Mouse (Mus musculus): ENCODE results near the gene Mical2.

Gene Mical2

GRCm38 (mm10) chr7:112278648-112279047 is 53.0 kb downstream of the Mical2 start:
- ATAC-seq (ENCODE audit: low TSS enrichment) = no peak

GRCm38 (mm10) chr7:112280474-112280873 is 54.8 kb downstream of the Mical2 start:
- no peak for ATAC-seq (ENCODE audit: low TSS enrichment)

DNA sequence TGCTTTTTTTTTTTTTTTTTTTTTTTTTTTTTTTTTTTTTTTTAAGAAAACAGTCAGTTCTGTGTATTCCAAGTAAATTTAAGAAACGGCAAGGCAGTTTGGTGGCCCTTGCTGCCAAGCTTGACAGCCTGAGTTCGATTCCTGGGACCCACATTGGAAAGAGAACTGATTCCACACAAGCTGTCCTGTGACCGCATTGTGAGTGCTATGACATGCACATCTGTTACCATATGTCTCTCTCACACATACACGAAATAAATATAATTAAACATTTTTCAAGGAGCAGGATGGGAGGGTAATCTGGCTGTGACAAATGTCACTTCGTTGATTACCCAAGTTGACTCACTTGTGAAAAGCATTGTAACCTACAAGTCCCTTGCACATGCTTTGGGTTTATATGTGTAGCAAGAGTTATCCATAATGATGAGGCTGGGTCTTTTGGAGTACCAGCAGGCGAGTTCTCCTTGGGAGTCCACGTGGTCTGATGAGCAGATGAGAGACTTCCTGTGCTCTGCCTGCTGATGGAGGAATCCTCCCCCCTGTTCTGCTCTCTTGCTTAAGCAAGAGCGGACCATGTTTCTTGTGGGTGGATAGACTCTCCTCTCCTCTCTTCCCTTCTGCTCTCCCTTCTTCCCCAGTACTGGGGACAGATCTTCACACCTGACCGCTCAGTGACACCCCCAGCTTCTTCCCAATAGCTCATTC is 58.1 kb downstream of the Mical2 start:
- ATAC-seq (ENCODE audit: low TSS enrichment) = peak; percentile 76

- ATAC-seq (ENCODE audit: low TSS enrichment) = no peak
Observed at GRCm38 (mm10) chr7:112285573-112285972, 59.9 kb downstream of the Mical2 start.

DNA sequence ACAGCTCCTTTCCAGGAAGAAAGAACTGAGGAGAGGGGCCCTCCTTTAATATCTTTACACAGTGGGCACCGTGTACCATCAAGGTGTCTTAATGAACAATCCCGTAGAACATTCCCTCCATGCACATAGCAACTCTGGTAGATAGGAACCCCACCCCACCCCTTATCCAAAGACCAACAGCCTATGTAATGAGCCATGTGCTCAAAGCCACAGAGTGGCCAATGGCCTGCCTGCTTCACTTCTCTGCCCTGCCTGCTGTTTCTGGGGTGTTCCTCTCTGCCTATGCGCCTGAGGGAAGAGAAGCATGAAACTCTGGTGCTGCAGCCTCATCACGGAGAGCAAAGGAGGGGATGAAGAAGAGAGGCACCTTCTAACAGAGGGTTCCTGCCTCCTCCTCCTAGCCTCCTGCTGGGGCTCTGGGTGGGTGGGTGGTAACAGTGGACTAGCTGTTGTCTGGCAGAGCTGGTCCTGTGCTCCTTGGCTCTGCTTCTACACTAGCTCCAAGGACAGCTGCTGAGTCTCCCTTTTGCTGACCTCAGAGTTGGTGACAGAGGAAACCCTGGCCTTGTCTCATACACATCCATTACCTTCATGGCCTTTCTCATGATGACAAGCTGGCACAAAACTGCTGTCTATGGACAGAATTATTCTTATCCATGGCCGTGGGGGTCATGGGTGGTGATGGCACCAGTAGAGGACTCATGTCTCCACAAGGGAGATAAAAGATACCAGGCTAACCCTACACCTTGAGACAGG is 62.9 kb downstream of the Mical2 start:
- no peak for ATAC-seq (ENCODE audit: low TSS enrichment)

GRCm38 (mm10) chr7:112289514-112289913 is 63.9 kb downstream of the Mical2 start:
- no peak for ATAC-seq (ENCODE audit: low TSS enrichment)

DNA sequence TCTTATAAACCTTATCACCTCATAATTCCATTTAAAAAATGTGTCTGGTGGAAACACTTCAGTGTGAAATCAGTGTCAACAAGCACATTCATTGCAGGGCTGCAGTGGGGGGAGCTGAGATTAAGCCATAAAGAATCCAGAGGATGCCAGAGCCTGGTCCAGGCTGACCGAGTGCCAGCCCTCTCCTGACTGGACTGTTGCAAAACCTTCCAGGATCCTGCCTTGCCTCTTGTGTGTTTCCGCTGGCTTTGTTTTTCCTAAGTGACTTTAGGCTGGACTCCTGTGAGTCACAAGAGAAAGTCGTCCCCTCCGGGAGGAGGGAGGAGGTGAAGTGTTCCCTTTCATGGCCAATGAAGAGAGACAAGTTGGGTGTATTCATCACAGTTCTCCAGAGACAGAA is 64.3 kb downstream of the Mical2 start:
- ATAC-seq (ENCODE audit: low TSS enrichment) = no peak

GRCm38 (mm10) chr7:112293456-112294104 is 67.9 kb downstream of the Mical2 start:
- ATAC-seq (ENCODE audit: low TSS enrichment) = no peak

GRCm38 (mm10) chr7:112295426-112296221 is 70.0 kb downstream of the Mical2 start:
- no peak for ATAC-seq (ENCODE audit: low TSS enrichment)

GRCm38 (mm10) chr7:112298032-112298431 is 72.4 kb downstream of the Mical2 start:
- ATAC-seq (ENCODE audit: low TSS enrichment) = no peak

- no peak for ATAC-seq (ENCODE audit: low TSS enrichment)
Observed at GRCm38 (mm10) chr7:112298871-112299422, 73.3 kb downstream of the Mical2 start.

DNA sequence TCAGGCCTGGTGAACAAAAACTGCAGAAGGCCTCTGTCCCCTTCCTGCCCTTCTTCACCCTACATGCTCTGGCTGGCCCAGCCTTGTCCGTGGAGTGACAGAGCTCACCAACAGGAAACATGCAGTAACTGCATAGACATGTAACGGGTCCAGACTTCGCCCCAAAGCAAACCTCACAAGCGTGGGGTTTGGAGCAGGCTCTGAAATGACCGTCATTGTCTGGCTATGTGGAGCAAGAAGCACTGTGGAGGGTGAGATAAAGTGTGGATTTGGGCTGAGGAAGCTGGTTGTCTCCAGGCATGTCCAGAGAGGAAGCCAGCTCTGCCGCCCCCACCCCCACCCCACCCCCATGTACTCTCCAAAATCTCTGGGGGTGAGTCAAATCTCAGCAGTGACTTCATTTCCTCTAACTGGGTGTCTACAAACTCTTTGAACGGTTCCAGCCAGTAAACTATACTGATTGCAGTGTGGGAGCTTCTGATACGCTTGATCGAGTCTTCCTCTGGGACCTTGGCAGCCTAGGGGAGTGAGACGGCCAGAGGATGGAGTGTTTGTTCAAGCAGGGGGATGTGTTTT is 74.0 kb downstream of the Mical2 start:
- ATAC-seq (ENCODE audit: low TSS enrichment) = peak; percentile 45

- ATAC-seq (ENCODE audit: low TSS enrichment) = no peak
Observed at GRCm38 (mm10) chr7:112300141-112300540, 74.5 kb downstream of the Mical2 start.

GRCm38 (mm10) chr7:112301052-112301451 is 75.4 kb downstream of the Mical2 start:
- ATAC-seq (ENCODE audit: low TSS enrichment) = no peak

GRCm38 (mm10) chr7:112304382-112304781 is 78.7 kb downstream of the Mical2 start:
- 0 out of 2 replicates have a peak, but pooled peaks have one; percentile 20 for ATAC-seq (ENCODE audit: low TSS enrichment)

GRCm38 (mm10) chr7:112309289-112310016 is 83.8 kb downstream of the Mical2 start:
- no peak for ATAC-seq (ENCODE audit: low TSS enrichment)

GRCm38 (mm10) chr7:112310017-112310360 is 84.3 kb downstream of the Mical2 start:
- no peak for ATAC-seq (ENCODE audit: low TSS enrichment)

- no peak for ATAC-seq (ENCODE audit: low TSS enrichment)
Observed at GRCm38 (mm10) chr7:112313211-112313610, 87.6 kb downstream of the Mical2 start.

GRCm38 (mm10) chr7:112313670-112314069 is 88.0 kb downstream of the Mical2 start:
- ATAC-seq (ENCODE audit: low TSS enrichment) = no peak

- ATAC-seq (ENCODE audit: low TSS enrichment) = peak; percentile 72
Observed at GRCm38 (mm10) chr7:112316239-112316638, 90.6 kb downstream of the Mical2 start.

DNA sequence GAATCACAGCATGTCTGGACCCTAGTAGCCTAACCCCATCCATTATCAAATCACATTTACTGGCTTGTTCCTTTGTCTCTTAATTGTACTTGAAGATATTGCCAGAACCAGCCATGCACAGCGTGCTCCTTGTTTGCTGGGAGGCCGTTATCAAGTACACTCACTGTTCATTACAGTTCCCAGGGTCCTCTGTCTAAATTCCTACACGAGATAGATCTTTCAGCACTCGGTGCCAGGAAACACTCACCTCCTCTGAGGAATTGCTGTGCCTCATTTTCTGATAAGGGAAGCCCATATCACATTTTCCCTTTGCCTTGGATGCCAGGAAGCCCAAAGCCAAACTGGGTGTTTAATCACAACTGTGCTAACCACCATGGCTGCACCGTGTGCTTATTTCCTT is 91.8 kb downstream of the Mical2 start:
- ATAC-seq (ENCODE audit: low TSS enrichment) = no peak
